Mouse (Mus musculus) neural tube, embryonic 11.5 days (tissue): ENCODE results near the gene Plekha5. TPM values are rescaled to one million over a fixed set of nuclear protein-coding genes. Genes with fewer than 3 reads are reported as not detected.
"Not testable (repeated sequence)": the region's sequence is repeated elsewhere in the genome, so short reads cannot be mapped to it uniquely, and the experiment has no call there.

ENCODE experiments used
- ATAC-seq: fragments of 200-750 bp; cut with Nextera tagmentation; 2 replicates; pipeline ENCODE4 v1.8.0; 2017; ENCODE audit warnings: moderate number of reproducible peaks, mild to moderate bottlenecking, moderate TSS enrichment, moderate library complexity; ENCODE audit not compliant: insufficient read depth, low FRiP score, low TSS enrichment
- DNase-seq: peaks from one replicate; pipeline ENCODE4 v3.0.0-alpha.2; 2015; ENCODE audit warnings: low spot score
- H3K27ac ChIP-seq: fragments of 300-500 bp; sonication (generic); 2 replicates; pipeline ENCODE4 v1.5.1; 2014; ENCODE audit warnings: low read depth, mild to moderate bottlenecking, low read length
- H3K27me3 ChIP-seq: fragments of 300-500 bp; sonication (generic); 2 replicates; pipeline ENCODE4 v1.6.1; 2014; ENCODE audit warnings: mild to moderate bottlenecking, low read length, mixed read lengths; ENCODE audit not compliant: control insufficient read depth, insufficient read depth
- H3K36me3 ChIP-seq: fragments of 300-500 bp; sonication (generic); 2 replicates; pipeline ENCODE4 v1.6.1; 2014; ENCODE audit warnings: mild to moderate bottlenecking, low read length, moderate library complexity, mixed read lengths; ENCODE audit not compliant: control insufficient read depth, insufficient read depth
- H3K4me1 ChIP-seq: fragments of 300-500 bp; sonication (generic); 2 replicates; pipeline ENCODE4 v1.6.1; 2014; ENCODE audit warnings: low read length, mixed read lengths; ENCODE audit not compliant: control insufficient read depth, insufficient read depth
- H3K4me2 ChIP-seq: fragments of 300-500 bp; sonication (generic); 2 replicates; pipeline ENCODE4 v1.6.1; 2014; ENCODE audit warnings: low read depth, mild to moderate bottlenecking, moderate library complexity
- H3K4me3 ChIP-seq: fragments of 300-500 bp; sonication (generic); 2 replicates; pipeline ENCODE4 v1.5.1; 2014; ENCODE audit warnings: low read depth, low read length
- H3K9ac ChIP-seq: fragments of 300-500 bp; sonication (generic); 2 replicates; pipeline ENCODE4 v1.6.1; 2014; ENCODE audit warnings: mild to moderate bottlenecking, low read length
- H3K9me3 ChIP-seq: fragments of 300-500 bp; sonication (generic); 2 replicates; pipeline ENCODE4 v1.6.1; 2016; ENCODE audit warnings: low read length; ENCODE audit not compliant: control insufficient read depth
- WGBS: fragments of 180-500 bp; shearing (Covaris S2); extraction: QIAGEN DNeasy Blood & Tissue Kit; methylation state at CpG from one replicate; pipeline ENCODE4 v1.1.7; 2014; 5-methylcytosine and 5-hydroxymethylcytosine counted together
- polyA plus RNA-seq: library from polyadenylated mRNA; unstranded; fragments of >200 nt; fragmentation: Nextera tagmentation; extraction: Ambion mirVana; gene quantifications from 2 replicates; pipeline ENCODE4 v1.2.1, GENCODE M21; 2014

Gene Plekha5
- polyA plus RNA-seq, 1 experiment from 2014 or later = 49.0 TPM

GRCm38 (mm10) chr6:140576133-140576532 is 152.3 kb downstream of the Plekha5 start:
- WGBS = 85% methylated on average over 8 of the region's 8 CpGs
- Histone ChIP-seq H3K27me3 (no peaks in the 10 kb centered on the region), H3K4me1 (no peaks in the 10 kb centered on the region), H3K9me3 (no peaks in the 10 kb centered on the region), H3K4me3 (no peak overlapping the region), H3K4me2 (no peak overlapping the region), H3K9ac (no peak overlapping the region), H3K36me3 (peaks cover 8% of the 10 kb centered on the region), H3K27ac (no peak overlapping the region)
- ATAC-seq (no peak), DNase-seq (no peak)

GRCm38 (mm10) chr6:140576961-140577821 is 153.3 kb downstream of the Plekha5 start:
- Histone ChIP-seq H3K4me2 (no peak overlapping the region), H3K27ac (no peak overlapping the region), H3K36me3 (peaks cover 8% of the 10 kb centered on the region), H3K9ac (no peak overlapping the region), H3K27me3 (no peaks in the 10 kb centered on the region), H3K4me3 (no peak overlapping the region), H3K4me1 (no peaks in the 10 kb centered on the region), H3K9me3 (no peaks in the 10 kb centered on the region)
- 80% methylated on average over 18 of the region's 18 CpGs for WGBS
- ATAC-seq (no peak), DNase-seq (no peak)

DNA sequence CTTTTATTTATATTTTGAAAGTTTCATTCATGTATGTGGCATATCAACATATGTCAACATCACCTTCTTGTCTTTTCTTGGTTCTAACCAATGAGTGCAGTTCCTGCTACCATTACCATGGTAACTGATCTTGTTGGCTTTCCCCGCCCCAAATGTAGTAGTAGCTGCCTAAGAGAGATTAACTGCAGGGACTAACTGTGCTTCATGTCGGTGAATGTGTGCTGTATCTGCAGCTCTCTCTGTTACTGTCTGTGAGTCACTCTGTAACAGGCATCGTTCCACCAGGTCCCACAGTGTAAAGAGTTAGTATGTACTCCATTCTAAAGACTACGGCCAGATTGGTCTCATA is 153.9 kb downstream of the Plekha5 start:
- H3K4me2 ChIP-seq = no peak overlapping the region
- no peaks in the 10 kb centered on the region for H3K9me3 ChIP-seq
- no peak overlapping the region for H3K9ac ChIP-seq
- H3K4me1 ChIP-seq = no peaks in the 10 kb centered on the region
- DNase-seq (no peak), ATAC-seq (no peak)
- no peak overlapping the region for H3K27ac ChIP-seq
- WGBS = 96% methylated on average over 4 of the region's 4 CpGs
- no peak overlapping the region for H3K4me3 ChIP-seq
- H3K36me3 ChIP-seq = peaks cover 6% of the 10 kb centered on the region
- no peaks in the 10 kb centered on the region for H3K27me3 ChIP-seq

DNA sequence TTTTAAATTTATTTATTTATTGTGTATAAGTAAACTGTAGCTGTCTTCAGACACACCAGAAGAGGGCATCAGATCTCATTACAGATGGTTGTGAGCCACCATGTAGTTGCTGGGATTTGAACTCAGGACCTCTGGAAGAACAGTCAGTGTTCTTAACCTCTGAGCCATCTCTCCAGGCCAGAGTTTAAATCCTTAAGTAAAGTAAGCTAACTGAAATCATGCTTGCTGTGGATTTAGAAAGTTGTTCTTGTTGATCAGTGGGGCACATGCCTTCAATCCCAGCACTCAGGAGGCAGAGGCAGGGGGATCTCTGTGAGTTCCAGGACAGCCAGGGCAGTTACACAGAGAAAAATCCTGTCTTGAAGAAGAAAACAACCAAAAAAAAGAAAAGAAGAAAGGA is 155.1 kb downstream of the Plekha5 start:
- H3K9me3 ChIP-seq, H3K36me3 ChIP-seq, H3K27ac ChIP-seq, H3K9ac ChIP-seq, DNase-seq, H3K4me1 ChIP-seq, H3K4me3 ChIP-seq, H3K4me2 ChIP-seq, ATAC-seq, H3K27me3 ChIP-seq: not testable (repeated sequence)

GRCm38 (mm10) chr6:140580170-140580569 is 156.3 kb downstream of the Plekha5 start:
- ATAC-seq (no peak), DNase-seq (no peak)
- Histone ChIP-seq H3K4me2 (no peak overlapping the region), H3K27me3 (no peaks in the 10 kb centered on the region), H3K4me1 (no peaks in the 10 kb centered on the region), H3K9me3 (no peaks in the 10 kb centered on the region), H3K27ac (no peak overlapping the region), H3K9ac (no peak overlapping the region), H3K4me3 (no peak overlapping the region), H3K36me3 (peaks cover 4% of the 10 kb centered on the region)
- WGBS = 88% methylated on average over 4 of the region's 4 CpGs

DNA sequence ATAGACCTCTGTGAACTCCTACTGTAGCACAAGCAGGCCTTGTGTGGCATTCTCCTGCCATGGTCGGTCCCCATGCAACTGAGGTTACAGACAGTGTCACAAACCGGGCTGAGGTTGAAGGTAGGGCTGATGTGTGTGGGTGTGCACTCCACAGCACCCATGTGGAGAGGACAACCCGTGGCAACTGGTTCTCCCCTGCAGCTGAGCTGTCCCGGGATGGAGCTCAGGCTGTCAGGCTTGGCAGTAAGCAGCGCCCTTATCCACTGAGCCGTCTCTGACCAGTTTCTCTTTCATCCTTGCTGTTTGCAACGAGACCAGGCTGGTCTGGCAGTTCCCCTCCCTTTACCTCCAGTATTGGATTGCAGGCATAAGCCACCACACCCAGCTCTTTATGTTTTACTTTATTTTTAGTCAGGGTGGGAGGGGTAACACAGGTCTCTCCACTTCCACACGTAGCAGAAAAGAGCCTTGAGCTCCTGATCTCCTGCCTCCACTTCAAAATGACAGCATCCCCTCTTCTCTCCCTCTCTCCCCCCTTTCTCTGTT is 162.9 kb downstream of the Plekha5 start:
- H3K4me3 ChIP-seq = no peak overlapping the region
- no peak for ATAC-seq
- no peak overlapping the region for H3K27ac ChIP-seq
- H3K36me3 ChIP-seq = peaks cover 20% of the 10 kb centered on the region
- no peaks in the 10 kb centered on the region for H3K27me3 ChIP-seq
- 90% methylated on average over 8 of the region's 8 CpGs for WGBS
- no peak overlapping the region for H3K9ac ChIP-seq
- H3K4me2 ChIP-seq = no peak overlapping the region
- DNase-seq = no peak
- H3K4me1 ChIP-seq = no peaks in the 10 kb centered on the region
- H3K9me3 ChIP-seq = no peaks in the 10 kb centered on the region

- no peak overlapping the region for H3K27ac ChIP-seq
- no peak overlapping the region for H3K9ac ChIP-seq
- peaks cover 21% of the 10 kb centered on the region for H3K36me3 ChIP-seq
- WGBS = 91% methylated on average over 5 of the region's 5 CpGs
- DNase-seq = no peak
- no peak overlapping the region for H3K4me3 ChIP-seq
- no peaks in the 10 kb centered on the region for H3K4me1 ChIP-seq
- no peaks in the 10 kb centered on the region for H3K27me3 ChIP-seq
- H3K9me3 ChIP-seq = no peaks in the 10 kb centered on the region
- ATAC-seq = no peak
- H3K4me2 ChIP-seq = no peak overlapping the region
These were observed 167.5 kb downstream of the Plekha5 start for GRCm38 (mm10) chr6:140591331-140591730.

GRCm38 (mm10) chr6:140592713-140593112 is 168.9 kb downstream of the Plekha5 start:
- no peak overlapping the region for H3K9ac ChIP-seq
- 89% methylated on average over 8 of the region's 8 CpGs for WGBS
- H3K27me3 ChIP-seq = no peaks in the 10 kb centered on the region
- H3K36me3 ChIP-seq = peaks cover 17% of the 10 kb centered on the region
- no peak overlapping the region for H3K27ac ChIP-seq
- no peaks in the 10 kb centered on the region for H3K9me3 ChIP-seq
- H3K4me3 ChIP-seq = no peak overlapping the region
- H3K4me1 ChIP-seq = no peaks in the 10 kb centered on the region
- H3K4me2 ChIP-seq = no peak overlapping the region
- ATAC-seq (no peak), DNase-seq (no peak)
